Mouse (Mus musculus): ENCODE measurements at regions not wholly inside any gene's neighbourhood (a gene's known extent, or its start where the extent isn't known, plus 50 kb on each side); places are given as distances from the start of the nearest gene placed in this dataset.

DNA sequence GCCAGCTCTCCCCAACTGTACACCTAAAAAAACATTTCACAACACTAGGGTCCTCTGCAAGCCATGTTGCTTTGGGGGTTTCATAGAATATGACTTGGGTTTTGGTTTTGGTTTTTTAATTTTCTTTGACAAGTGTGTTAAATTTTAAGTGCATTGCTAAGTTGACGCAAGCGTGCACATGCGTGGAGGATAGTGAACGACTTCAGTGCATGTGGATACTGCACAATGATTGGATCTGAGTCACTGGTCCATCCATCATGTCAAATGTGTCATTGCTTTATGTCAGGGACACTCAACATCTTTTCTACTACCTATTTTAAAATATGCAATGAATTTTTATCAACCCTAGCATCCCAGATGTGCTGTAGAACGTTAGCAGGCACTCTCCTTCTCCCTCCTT is 134.5 kb upstream of the Pum3 start:
- in situ Hi-C loops (cut with MboI, MseI) = no loop called here

DNA sequence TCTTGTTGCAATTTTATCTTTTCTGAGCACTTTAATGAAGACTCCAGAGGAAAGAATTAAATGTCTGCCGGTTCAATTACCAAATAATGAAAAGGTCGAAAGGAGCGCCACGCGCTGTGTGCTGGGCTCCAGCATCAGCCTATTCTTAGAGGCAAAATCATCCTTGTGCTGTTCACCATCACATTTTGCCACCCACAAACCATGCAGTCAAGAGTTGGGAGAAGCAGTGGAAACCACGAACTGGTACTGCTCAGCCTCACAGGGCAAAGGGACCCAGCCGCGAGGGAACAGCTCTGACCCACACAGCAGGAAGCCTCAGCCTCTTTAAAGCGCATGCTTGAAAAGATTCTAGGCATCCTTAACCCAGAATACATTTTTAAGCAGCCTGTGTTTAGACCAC is 134.0 kb upstream of the Pum3 start:
- in situ Hi-C loops (cut with MboI, MseI) = no loop called here

DNA sequence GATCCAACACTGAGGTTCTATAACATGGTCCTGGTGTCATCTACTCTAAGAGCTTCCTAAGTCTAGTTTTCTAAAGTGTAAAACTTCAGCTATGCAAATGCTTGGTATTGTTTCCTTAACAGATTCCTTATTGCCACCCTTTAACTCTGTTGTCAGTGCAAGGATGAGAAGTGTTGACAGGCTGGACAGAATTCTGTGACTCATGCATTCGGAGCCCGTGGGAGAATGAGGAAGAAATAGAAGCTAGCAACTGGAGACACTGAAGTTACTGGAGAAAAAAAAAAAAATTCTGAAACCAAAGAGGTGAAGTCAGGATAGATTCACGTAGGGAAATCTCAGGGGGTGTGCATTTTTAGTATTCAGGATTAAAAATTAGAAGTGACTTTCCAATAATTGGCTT is 128.6 kb upstream of the Pum3 start:
- in situ Hi-C loops (cut with MboI, MseI) = loop anchor here in 1 of 2 experiments (5.0 kb wide), 1 partner anchor 44 kb away; no protein-coding TSS in a partner anchor

DNA sequence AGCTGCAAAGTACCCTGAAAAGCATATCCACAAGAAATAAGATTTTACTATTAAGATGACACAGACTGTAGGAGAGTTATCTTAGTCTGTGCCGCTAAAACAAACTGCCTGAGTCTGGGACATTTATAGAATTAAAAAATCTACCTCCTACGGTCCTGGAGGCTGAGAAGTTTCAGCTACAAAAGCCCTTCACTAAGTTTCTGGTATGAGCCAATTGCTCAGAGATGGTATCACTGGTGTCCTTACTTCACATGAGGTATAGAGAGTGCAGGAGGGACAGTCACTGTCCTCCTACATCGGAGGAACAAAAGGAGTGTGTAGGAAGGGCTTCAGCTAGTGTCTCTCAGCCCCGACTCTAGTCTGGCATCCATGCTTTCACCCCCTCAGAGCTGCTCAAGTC is 127.1 kb upstream of the Pum3 start:
- in situ Hi-C loops (cut with MboI, MseI) = loop anchor here in 1 of 2 experiments (5.0 kb wide), 1 partner anchor 46 kb away; no protein-coding TSS in a partner anchor

GRCm38 (mm10) chr19:27554841-27555240 is 125.2 kb upstream of the Pum3 start:
- in situ Hi-C loops (cut with MboI, MseI) = loop anchor here in 1 of 2 experiments (5.0 kb wide), 1 partner anchor 47 kb away; no protein-coding TSS in a partner anchor

GRCm38 (mm10) chr19:27553266-27553665 is 123.6 kb upstream of the Pum3 start:
- in situ Hi-C loops (cut with MboI, MseI) = no loop called here

DNA sequence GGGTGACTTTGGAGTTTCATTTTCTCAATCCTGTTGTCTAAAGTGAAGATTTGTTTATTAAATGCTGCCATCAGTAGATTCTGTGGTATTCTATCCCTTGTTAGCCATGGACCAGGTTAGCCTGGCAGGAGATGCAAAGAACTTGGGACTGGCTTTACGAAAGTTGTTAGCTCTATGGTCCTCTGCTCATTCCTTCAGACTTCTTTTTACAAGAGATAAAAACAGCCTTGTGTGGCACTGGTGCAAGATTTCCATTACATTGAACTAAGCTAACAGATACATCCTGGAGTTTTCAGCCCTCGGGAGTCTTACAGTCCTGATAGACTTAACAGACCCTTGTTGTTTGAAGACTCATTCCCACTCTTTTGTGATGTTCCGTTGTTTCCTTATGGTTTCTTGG is 108.1 kb upstream of the Pum3 start:
- in situ Hi-C loops (cut with MboI, MseI) = no loop called here

GRCm38 (mm10) chr19:27537066-27537465 is 107.4 kb upstream of the Pum3 start:
- in situ Hi-C loops (cut with MboI, MseI) = no loop called here

DNA sequence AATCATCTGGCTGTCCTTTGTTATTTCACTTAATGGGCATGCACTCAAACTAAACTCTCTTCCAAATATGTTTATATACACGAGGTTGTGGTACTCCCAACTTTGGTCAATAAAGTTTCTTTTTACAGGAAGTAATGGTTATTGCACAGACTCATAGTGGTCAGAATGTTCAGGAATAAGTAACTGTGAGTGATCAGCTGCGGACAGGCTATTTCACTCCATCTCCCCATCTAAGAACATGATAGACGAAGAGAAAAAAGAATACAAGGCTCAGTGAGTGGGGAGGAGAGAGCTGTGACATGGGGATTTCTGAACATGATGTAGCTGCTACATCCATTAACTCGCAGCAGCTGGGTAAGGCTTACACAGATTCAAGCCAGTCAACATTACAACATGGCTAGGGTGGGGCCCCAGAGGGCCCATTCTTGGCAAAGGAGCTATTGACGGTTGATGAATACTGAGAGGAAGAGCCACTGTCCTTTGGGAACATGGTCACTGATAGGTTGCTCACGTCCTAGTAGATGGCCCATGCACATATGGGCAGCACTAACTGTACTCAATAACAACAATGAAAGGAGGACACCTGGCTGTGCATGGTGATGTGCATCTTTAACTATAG is 98.4 kb upstream of the Pum3 start:
- in situ Hi-C loops (cut with MboI, MseI) = no loop called here

DNA sequence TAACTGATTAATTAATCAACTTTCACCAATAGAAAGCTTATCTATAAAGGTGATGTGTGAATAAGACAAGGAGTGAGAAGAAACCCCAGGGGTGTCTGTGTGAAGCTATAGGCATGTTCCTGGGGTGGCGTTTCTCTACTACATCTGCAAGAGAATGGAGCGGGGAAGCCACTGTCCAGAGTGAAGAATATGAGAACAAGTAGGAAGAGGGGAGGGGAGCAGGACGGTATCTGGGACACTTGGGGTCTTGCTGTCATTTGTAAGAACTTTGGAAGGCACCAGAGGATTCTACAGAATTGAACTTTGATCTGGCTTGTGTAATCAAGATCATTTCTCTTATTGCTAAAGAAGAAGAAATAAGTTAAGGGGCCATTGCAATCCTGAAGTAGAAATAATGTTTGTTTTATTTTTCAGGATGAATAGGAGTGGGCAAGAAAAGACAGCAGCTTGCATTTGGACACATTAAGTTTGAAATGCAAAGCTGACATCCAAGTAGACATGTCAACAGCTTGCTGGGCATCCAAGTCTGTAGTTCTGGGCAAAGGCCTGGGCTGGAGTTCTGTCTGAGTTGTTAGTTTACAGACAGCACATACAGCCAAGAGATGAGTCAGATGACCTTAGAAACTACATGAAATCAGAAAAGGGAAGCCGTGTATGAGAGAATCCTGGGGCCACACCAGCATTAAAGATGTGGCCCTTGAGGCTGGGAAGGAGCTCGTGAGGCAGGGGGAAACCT is 89.9 kb upstream of the Pum3 start:
- in situ Hi-C loops (cut with MboI, MseI) = no loop called here

GRCm38 (mm10) chr19:27514267-27514666 is 84.6 kb upstream of the Pum3 start:
- in situ Hi-C loops (cut with MboI, MseI) = no loop called here

GRCm38 (mm10) chr19:27513535-27513934 is 83.9 kb upstream of the Pum3 start:
- in situ Hi-C loops (cut with MboI, MseI) = no loop called here

DNA sequence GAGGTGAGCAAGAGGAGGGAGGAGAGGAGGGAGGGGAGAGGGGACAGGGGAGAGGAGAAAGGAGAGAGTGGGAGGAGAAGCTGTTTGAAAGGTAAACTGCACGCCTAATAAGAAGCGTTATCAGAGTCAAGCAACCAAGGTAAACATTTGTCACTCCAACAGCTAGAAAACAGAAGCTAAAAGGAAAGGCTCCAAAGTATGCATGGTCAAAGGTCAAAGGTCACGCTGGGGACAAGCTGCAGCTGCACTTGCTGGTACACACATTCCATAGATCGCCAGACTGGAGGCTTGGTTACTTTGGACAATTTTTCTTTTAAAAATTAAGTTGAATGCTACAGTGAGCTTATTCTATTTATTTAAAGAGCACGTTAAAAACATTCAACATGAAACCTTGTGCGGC is 81.7 kb upstream of the Pum3 start:
- in situ Hi-C loops (cut with MboI, MseI) = no loop called here

DNA sequence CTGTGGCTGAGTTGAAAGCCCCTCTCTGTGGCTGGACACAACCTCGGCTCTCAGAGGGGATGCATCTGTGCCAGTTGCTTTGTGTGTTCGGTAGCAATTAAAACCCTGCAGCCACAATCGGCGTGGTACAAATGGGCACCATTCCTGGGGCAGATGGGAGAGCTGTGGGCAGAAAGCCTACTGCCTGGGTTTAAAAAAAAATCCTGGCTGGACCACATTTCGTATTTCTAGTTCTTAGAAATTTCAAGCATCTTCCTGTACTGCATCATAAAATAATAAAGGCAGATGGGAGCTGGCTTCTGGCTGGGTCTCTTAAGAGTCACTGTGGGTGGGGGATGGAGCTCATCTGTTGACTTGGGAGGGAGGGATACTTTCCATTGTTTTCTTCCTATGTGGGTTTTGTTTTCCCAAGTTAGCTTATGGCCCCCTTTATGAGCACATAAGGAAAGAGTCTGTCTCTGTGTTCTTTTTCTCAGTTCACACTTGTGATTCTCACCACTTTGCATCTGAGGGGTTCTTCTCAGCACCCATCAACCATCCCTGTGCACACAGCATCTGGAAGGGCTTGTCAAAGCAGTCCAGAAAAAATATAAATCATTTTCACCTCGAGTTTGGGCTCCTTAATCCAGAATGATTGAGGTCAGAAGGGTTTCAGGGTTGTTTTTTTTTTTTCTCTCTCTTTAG is 80.5 kb upstream of the Pum3 start:
- in situ Hi-C loops (cut with MboI, MseI) = no loop called here

DNA sequence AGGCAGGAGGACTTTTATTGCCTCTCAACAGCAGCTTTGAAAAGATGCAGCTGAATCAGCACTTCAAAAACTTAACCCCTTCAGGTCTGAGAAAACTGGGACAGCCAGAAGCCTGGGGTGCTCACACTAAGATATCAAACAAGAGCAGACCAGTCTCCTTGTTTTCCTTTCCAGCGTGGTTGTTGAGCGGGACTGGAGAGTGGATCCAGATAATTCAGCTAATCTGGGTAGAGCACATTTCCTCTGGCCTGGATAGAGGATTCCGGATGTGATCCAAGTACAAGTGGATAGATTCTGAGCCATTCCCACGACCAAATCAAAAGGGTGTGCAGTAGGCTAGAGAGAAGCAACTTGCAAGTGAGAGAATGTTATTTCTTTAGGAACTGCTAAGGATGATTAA is 68.7 kb upstream of the Pum3 start:
- in situ Hi-C loops (cut with MboI, MseI) = no loop called here

DNA sequence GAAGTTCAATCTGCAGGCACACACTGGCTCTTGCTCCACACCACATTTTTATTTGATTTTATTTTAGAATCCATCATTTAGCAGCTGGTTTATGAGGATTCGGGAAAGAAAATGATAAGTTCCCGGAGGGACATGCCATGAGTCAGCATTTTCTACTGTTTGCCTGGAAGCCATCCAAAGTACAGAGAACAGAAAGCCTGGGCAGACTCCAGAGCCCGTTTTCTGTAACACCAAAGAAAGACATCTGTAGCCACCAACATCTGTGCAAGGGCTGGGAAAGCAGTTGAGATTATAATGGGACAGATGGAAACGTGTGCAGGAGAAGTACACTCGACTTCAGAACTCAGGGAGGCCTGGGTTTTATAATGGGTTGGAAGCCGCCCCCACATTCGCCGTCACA is 62.8 kb upstream of the Pum3 start:
- in situ Hi-C loops (cut with MboI, MseI) = no loop called here

GRCm38 (mm10) chr19:27491873-27492272 is 62.2 kb upstream of the Pum3 start:
- in situ Hi-C loops (cut with MboI, MseI) = no loop called here

DNA sequence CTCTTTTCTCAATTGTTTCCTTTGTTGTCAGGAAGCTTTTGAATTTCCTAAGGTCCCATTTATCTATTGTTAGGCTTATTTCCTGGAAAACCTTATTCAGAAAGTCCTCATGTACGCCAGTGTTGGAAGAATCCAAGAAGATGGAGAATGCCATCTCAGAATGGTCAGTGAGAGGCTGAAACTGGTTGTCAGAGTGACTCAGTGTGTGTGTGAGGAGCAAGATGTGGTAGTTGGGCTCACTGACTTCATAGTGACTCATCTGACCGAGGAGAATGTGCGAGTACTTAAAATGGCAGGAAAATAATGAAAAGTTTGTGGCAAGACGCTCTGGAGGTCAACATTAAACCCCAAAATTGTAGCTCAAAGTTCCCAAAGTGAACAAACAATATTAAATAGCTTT is 59.4 kb upstream of the Pum3 start:
- in situ Hi-C loops (cut with MboI, MseI) = no loop called here
